Mouse (Mus musculus) erythroid progenitor cell, adult 5-6 weeks (primary cell): ENCODE measurements around the gene Parp14. TPM values are rescaled to one million over a fixed set of nuclear protein-coding genes. Genes with fewer than 3 reads are reported as not detected.

Experiments used
- ATAC-seq: replicated peaks from 2 replicates; pipeline ENCODE4 v1.8.0; 2016; ENCODE audit warnings: moderate number of reproducible peaks, mild to moderate bottlenecking, moderate TSS enrichment, inconsistent platforms; ENCODE audit not compliant: poor library complexity, low FRiP score, severe bottlenecking
- total RNA-seq, 2 experiments: library from RNA; stranded (forward) in 1 of 2; stranded (reverse) in 1 of 2; fragments of 150-400 nt in 1 of 2; fragments of 186-747, 209-891 nt in 1 of 2; gene quantifications; 2 replicates each; pipeline versions ENCODE4 v1.2.3 to v1.2.4; 2015 to 2017; ENCODE audit warnings: low replicate concordance in 2 of 2

Parp14 gene
- total RNA-seq, 2 experiments from 2014 or later, result 28.5 to 31.6 TPM

GRCm38 (mm10) chr16:35802163-35802562 lies 69.2 kb downstream of the Parp14 start:
- ATAC-seq, result no peak

GRCm38 (mm10) chr16:35791962-35792521 lies 79.3 kb downstream of the Parp14 start:
- ATAC-seq, result no peak

- ATAC-seq, result no peak
These were observed 83.0 kb downstream of the Parp14 start for GRCm38 (mm10) chr16:35788330-35788729.

GRCm38 (mm10) chr16:35787568-35788189 lies 83.7 kb downstream of the Parp14 start:
- ATAC-seq, result no peak

GRCm38 (mm10) chr16:35787163-35787562 lies 84.2 kb downstream of the Parp14 start:
- ATAC-seq, result no peak

- ATAC-seq, result no peak
These were observed 87.1 kb downstream of the Parp14 start for GRCm38 (mm10) chr16:35784134-35784725.

- ATAC-seq, result no peak
These were observed 88.2 kb downstream of the Parp14 start for GRCm38 (mm10) chr16:35783207-35783573.

Other genes with a start within 250 kb of the Parp14 start
- gene Dirc2, start 102.2 kb downstream of the Parp14 start, total RNA-seq (2015; ENCODE audit: low replicate concordance), result 4.6 and 9.4 TPM in 2 replicates
- 8.1 and 11.3 TPM in 2 replicates for gene Dirc2, start 102.2 kb downstream of the Parp14 start, total RNA-seq (2017; ENCODE audit: low replicate concordance)
- 18.0 and 28.8 TPM in 2 replicates for gene Hspbap1, start 101.2 kb downstream of the Parp14 start, total RNA-seq (2015; ENCODE audit: low replicate concordance)
- 12.9 and 24.9 TPM in 2 replicates for gene Hspbap1, start 101.2 kb downstream of the Parp14 start, total RNA-seq (2017; ENCODE audit: low replicate concordance)
- 30.6 and 35.0 TPM in 2 replicates for gene Parp9, start 66.9 kb upstream of the Parp14 start, total RNA-seq (2015; ENCODE audit: low replicate concordance)
- 41.1 and 48.7 TPM in 2 replicates for gene Parp9, start 66.9 kb upstream of the Parp14 start, total RNA-seq (2017; ENCODE audit: low replicate concordance)
- 15.9 and 20.5 TPM in 2 replicates for gene Dtx3l, start 67.6 kb upstream of the Parp14 start, total RNA-seq (2015; ENCODE audit: low replicate concordance)
- 19.8 and 21.4 TPM in 2 replicates for gene Dtx3l, start 67.6 kb upstream of the Parp14 start, total RNA-seq (2017; ENCODE audit: low replicate concordance)
- gene Kpna1, start 107.2 kb upstream of the Parp14 start, total RNA-seq (2015; ENCODE audit: low replicate concordance), result 80.1 and 99.1 TPM in 2 replicates
- gene Kpna1, start 107.2 kb upstream of the Parp14 start, total RNA-seq (2017; ENCODE audit: low replicate concordance), result 62.0 and 112 TPM in 2 replicates
- 6.5 and 10.9 TPM in 2 replicates for gene Wdr5b, start 169.6 kb upstream of the Parp14 start, total RNA-seq (2015; ENCODE audit: low replicate concordance)
- gene Wdr5b, start 169.6 kb upstream of the Parp14 start, total RNA-seq (2017; ENCODE audit: low replicate concordance), result 4.5 and 5.1 TPM in 2 replicates
- gene Fam162a, start 200.1 kb upstream of the Parp14 start, total RNA-seq (2015; ENCODE audit: low replicate concordance), result 15.1 and 53.0 TPM in 2 replicates
- gene Fam162a, start 200.1 kb upstream of the Parp14 start, total RNA-seq (2017; ENCODE audit: low replicate concordance), result 14.5 and 24.8 TPM in 2 replicates
- 3.2 and 12.6 TPM in 2 replicates for gene Ccdc58, start 200.1 kb upstream of the Parp14 start, total RNA-seq (2015; ENCODE audit: low replicate concordance)
- 8.0 and 33.3 TPM in 2 replicates for gene Ccdc58, start 200.1 kb upstream of the Parp14 start, total RNA-seq (2017; ENCODE audit: low replicate concordance)